Mouse (Mus musculus): ENCODE measurements around the gene Stn1. TPM values are rescaled to one million over a fixed set of nuclear protein-coding genes. Genes with fewer than 3 reads are reported as not detected.
"Not testable (repeated sequence)": the region's sequence is repeated elsewhere in the genome, so short reads cannot be mapped to it uniquely, and the experiment has no call there.

Gene Stn1
- total RNA-seq (2021), result 10 to 100 TPM; 21.0 to 22.8 TPM
- long read RNA-seq, transcript Stn1-201 (10 exons, 1,992 nt), result major isoform, 6 of 13 reads
- long read RNA-seq, partial matches to known transcripts, result 4 of 13 reads
- long read RNA-seq, other reads (novel, unspliced or antisense), result 2 of 13 reads

- DNase-seq (ENCODE audit: low spot score in 2 of 2), result no peak
Measured at GRCm38 (mm10) chr19:47537300-47537792, at the start of gene Stn1. Gene Stn1, minus strand, starts transcription at chr19:47537507.

GRCm38 (mm10) chr19:47587009-47587408 lies 49.7 kb upstream of the Stn1 start:
- DNase-seq (ENCODE audit: low spot score in 2 of 2), result no peak

- no peak for DNase-seq (ENCODE audit: low spot score in 2 of 2)
Measured at GRCm38 (mm10) chr19:47585772-47586171, 48.5 kb upstream of the Stn1 start.

GRCm38 (mm10) chr19:47579788-47580631 lies 42.7 kb upstream of the Stn1 start:
- peak in 1 of 2 experiments; percentile 9 for DNase-seq (ENCODE audit: low spot score in 2 of 2)

- DNase-seq (ENCODE audit: low spot score in 2 of 2), result peak; percentile 69 to 81
Measured at GRCm38 (mm10) chr19:47579225-47579787, 42.0 kb upstream of the Stn1 start, which contains the start of gene Slk. Gene Slk, plus strand, starts transcription at chr19:47579678.

DNA sequence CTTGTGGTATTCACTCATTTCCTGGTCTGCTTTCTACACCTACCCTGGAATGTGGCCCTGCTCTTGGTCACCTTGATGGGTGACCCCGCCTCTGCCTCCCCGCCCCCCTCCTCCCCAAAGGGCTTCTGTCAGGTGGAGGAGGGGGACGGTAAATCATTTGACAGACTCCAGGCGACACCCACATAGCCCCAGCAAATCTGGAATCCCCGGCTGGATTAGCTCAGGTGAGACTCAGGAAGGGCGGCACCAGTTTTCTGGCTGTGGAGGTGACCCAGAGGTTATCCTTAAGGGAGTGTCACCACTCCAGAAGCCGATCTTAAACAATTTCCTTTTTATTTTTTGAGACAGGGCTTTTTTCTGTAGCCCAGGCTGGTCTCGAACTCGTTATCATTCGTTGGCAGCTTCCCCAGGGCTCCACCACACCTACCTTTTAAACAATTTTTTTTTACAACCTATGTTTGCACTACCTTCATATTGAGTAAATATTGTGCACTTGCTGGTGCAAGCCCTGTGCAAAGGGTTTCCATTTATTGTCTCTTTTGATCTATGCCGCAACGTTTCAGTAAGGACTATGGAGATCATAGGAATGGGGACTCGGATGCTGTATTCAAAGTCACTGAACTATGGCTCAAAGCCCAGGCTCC lies 41.4 kb upstream of the Stn1 start:
- no peak for DNase-seq (ENCODE audit: low spot score in 2 of 2)

DNA sequence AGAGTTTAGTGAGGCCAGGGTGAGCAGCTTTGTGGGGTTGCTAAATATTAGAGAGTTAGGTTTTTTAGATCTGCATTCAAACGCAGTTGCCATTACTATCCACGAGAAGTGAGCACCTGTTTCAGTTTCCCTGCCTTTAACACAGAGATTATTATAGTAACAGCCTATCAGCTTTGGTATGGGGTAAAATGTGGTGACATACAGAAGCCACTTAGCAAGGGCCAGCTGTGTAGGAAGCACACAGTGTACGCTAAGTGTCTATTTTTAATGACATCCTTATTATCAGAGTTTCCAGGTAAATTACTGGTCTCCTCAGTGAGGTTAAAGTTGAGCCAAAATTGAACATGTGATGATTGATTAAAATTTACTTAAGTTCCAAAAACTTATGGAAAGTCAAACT lies 36.4 kb upstream of the Stn1 start:
- no peak for DNase-seq (ENCODE audit: low spot score in 2 of 2)

GRCm38 (mm10) chr19:47571981-47572380 lies 34.7 kb upstream of the Stn1 start:
- DNase-seq (ENCODE audit: low spot score in 2 of 2), result not testable (repeated sequence)

GRCm38 (mm10) chr19:47570042-47570441 lies 32.7 kb upstream of the Stn1 start:
- no peak for DNase-seq (ENCODE audit: low spot score in 2 of 2)

- DNase-seq (ENCODE audit: low spot score in 2 of 2), result no peak
Measured at GRCm38 (mm10) chr19:47565994-47566393, 28.7 kb upstream of the Stn1 start.

GRCm38 (mm10) chr19:47565031-47565654 lies 27.8 kb upstream of the Stn1 start:
- DNase-seq (ENCODE audit: low spot score in 2 of 2), result no peak

GRCm38 (mm10) chr19:47563715-47564114 lies 26.4 kb upstream of the Stn1 start:
- DNase-seq (ENCODE audit: low spot score in 2 of 2), result no peak

DNA sequence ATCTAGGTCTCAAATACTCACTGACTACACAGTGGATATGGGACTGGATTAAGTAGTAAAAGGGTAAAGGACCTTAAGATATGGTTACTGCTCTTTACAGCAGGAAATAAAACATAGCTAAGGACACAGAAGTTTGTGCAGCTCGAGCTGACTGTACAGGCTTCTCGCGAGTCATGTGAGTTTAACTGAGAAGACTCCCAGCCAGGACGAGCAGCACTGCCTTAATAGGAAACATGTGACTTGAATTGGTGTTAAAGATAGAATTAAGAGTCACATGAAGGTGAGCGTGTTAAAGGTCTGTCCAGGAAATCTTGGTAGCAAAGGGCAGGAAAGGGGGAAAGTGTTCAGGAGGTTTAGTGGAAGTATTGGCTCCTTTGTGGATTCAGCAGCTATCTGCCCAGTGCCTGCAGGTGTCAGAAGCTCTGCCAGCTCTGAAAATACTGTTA lies 24.7 kb upstream of the Stn1 start:
- no peak for DNase-seq (ENCODE audit: low spot score in 2 of 2)

- no peak for DNase-seq (ENCODE audit: low spot score in 2 of 2)
Measured at GRCm38 (mm10) chr19:47560544-47561161, 23.3 kb upstream of the Stn1 start.

DNA sequence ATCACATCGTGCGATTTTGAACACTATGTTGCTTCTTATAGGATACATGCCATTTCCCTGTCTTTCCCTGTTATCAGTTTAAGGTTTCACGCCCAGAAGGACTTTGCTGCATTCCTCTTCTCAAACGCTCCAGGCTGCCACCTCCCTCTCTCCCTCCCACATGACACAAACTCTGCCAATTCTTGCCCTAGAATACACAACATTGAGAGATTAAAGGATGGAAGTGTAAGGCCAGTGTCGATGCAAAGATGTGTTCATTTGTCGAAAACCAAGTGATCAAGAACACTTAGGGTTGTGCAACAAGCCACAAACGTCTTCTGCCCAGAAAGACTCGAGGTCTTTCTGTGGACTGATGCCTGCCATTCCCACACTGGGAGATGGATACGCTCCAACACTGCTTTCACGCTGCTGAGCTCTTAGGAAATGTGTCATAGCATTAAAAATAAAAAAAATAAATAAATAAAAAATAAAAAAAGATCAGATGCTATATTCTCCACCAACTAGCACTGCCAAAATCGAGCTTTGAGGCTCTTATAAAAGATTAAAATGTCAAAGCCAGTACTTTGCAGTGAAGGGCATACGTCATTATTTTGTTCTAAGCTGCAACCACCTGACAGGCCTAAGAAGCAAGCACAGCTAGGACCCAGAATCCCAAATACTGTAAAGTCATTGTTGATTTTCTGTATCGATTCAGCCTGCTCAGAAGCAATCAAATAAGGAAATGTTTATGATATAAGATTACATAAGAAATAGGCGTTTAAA lies 22.6 kb upstream of the Stn1 start:
- DNase-seq (ENCODE audit: low spot score in 2 of 2), result peak; percentile 51 to 79

DNA sequence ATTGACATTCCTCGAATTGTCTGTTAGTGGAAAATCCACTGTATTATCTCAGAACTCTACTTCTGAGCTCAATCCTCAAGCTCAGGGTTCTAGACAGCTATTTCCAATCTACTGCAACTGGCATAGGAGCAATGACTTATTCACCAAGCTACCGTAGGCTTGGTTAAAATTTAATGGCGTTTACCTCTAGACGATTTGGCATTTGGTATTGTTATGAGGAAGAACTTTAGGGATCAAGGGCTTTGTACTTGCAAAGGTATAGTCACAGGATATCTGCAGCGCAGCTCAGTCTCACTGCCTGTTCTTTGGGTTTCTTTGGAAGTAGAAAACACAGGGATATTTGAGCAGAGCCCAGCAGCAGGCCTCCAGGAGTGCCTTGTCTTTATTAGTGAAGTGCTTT lies 21.8 kb upstream of the Stn1 start:
- no peak for DNase-seq (ENCODE audit: low spot score in 2 of 2)

GRCm38 (mm10) chr19:47549584-47549983 lies 12.3 kb upstream of the Stn1 start:
- DNase-seq (ENCODE audit: low spot score in 2 of 2), result no peak

- peak; percentile 7 to 56 for DNase-seq (ENCODE audit: low spot score in 2 of 2)
Measured at GRCm38 (mm10) chr19:47549174-47549573, 11.9 kb upstream of the Stn1 start.

- no peak for DNase-seq (ENCODE audit: low spot score in 2 of 2)
Measured at GRCm38 (mm10) chr19:47548432-47549076, 11.2 kb upstream of the Stn1 start.
